Mouse (Mus musculus): ENCODE results near the gene H6pd. TPM values are rescaled to one million over a fixed set of nuclear protein-coding genes. Genes with fewer than 3 reads are reported as not detected.

The H6pd gene
- polyA plus RNA-seq, 1 experiment from 2014 or later = 38.3 TPM

DNA sequence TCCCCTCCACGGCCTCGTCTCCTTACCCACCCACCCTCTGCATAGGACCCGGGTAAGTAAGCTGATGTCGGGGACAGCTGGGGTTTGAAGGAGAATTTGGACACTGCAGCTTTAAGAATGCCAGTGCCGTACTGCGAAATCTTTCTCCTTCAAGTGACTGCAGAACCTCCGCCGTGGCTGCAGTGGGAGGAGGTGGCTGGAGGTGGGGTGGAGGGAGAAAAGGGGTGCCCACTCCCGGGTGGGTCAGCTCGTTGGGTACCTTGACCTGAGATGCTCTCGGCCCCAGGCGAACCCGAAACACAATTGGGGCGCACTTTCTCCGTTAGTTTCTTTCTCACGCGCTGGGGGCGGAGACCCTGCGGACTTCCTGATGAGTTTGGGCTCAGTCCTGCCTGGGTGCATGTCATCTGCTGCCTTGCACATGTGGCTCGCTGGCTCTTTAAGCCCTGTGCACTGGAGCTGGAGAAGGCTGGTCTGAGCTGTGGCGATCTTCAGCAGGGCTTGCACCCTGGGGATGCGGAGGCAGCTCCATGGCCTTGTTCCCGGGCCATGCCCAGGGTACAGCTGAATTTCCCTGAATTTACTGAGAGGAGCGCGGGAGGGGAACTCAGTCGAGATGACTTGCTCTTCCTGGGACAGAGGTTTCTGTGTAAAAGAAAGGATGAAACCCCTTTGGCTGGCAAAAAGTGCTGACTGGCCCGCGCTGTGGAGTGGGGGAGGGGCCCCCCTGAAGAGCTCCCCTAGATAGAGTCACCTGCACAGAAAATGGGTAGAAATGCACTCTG, 21.8 kb upstream of the H6pd start:
- peak overlapping the region; percentile 49 for H3K4me3 ChIP-seq (ENCODE audit: low read length)
- H3K27me3 ChIP-seq (ENCODE audit: control insufficient read depth, insufficient read depth, low read depth, low read length) = peaks cover 69% of the 10 kb centered on the region
- WGBS = 0% methylated on average over 28 of the region's 28 CpGs
- H3K27ac ChIP-seq (ENCODE audit: low read length) = no peak overlapping the region
- no peaks in the 10 kb centered on the region for H3K9me3 ChIP-seq (ENCODE audit: control insufficient read depth, low read length)
- peaks cover 11% of the 10 kb centered on the region for H3K4me1 ChIP-seq (replicated peaks; ENCODE audit: control insufficient read depth, insufficient read depth, low read length)
- H3K36me3 ChIP-seq (ENCODE audit: control insufficient read depth, insufficient read depth, low read length) = no peaks in the 10 kb centered on the region
- peak; percentile 58; the same call in 1 of the 2 replicates for ATAC-seq (ENCODE audit: low read depth)
- peak overlapping the region; percentile 37 for H3K9ac ChIP-seq (ENCODE audit: low read length)
- H3K4me2 ChIP-seq (ENCODE audit: low read depth, low read length) = peak overlapping the region; percentile 82

DNA sequence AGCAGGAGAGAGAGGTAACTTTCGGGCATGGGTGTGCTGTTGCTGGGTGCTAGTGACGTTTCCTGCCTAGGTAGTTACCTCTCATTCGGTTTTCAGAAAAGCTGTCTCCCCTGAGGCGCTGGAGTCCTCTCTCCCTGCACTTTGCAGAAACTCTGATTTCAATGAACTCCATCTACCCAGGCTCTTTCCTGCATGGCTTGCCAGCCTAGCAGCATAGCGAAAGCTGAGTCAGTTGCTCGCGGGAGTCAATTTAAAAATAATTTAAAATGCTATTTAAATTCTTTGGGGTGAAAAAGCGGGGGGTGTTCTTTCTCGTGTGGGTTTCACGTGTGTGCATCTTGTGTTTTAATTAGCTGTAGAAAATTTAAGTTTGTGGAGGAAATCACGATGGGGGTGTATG, 21.1 kb upstream of the H6pd start:
- Histone ChIP-seq H3K9ac (ENCODE audit: low read length) (no peak overlapping the region), H3K4me2 (ENCODE audit: low read depth, low read length) (peak overlapping the region; percentile 82), H3K9me3 (ENCODE audit: control insufficient read depth, low read length) (no peaks in the 10 kb centered on the region), H3K27ac (ENCODE audit: low read length) (no peak overlapping the region), H3K4me1 (replicated peaks; ENCODE audit: control insufficient read depth, insufficient read depth, low read length) (peaks cover 11% of the 10 kb centered on the region), H3K4me3 (ENCODE audit: low read length) (peak overlapping the region; percentile 49), H3K36me3 (ENCODE audit: control insufficient read depth, insufficient read depth, low read length) (no peaks in the 10 kb centered on the region), H3K27me3 (ENCODE audit: control insufficient read depth, insufficient read depth, low read depth, low read length) (peaks cover 66% of the 10 kb centered on the region)
- 4% methylated on average over 11 of the region's 11 CpGs for WGBS
- ATAC-seq (ENCODE audit: low read depth) = no peak

DNA sequence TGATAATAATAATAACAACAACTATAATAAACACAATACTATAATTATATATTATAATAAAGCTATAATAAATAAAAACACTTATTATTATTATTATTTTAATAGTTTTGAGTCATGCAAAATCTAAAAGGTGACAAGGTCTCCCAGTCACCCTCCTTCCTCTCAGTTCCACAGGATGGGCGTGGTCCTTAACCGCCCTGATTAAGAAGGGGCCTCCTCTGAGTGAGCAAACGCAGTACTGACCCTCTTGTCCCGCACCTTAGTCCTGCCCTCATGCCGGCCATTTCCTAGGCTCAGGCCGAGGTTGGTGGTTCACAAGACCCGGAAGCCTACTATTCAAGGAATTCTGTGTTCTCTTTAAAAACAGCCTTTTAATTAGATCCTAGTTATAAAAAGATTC, 14.7 kb upstream of the H6pd start:
- no peak overlapping the region for H3K4me3 ChIP-seq (ENCODE audit: low read length)
- no peak overlapping the region for H3K9ac ChIP-seq (ENCODE audit: low read length)
- H3K4me1 ChIP-seq (replicated peaks; ENCODE audit: control insufficient read depth, insufficient read depth, low read length) = no peaks in the 10 kb centered on the region
- H3K27ac ChIP-seq (ENCODE audit: low read length) = no peak overlapping the region
- 55% methylated on average over 7 of the region's 7 CpGs for WGBS
- no peak for ATAC-seq (ENCODE audit: low read depth)
- H3K36me3 ChIP-seq (ENCODE audit: control insufficient read depth, insufficient read depth, low read length) = no peaks in the 10 kb centered on the region
- no peaks in the 10 kb centered on the region for H3K9me3 ChIP-seq (ENCODE audit: control insufficient read depth, low read length)
- peaks cover 9% of the 10 kb centered on the region for H3K27me3 ChIP-seq (ENCODE audit: control insufficient read depth, insufficient read depth, low read depth, low read length)
- no peak overlapping the region for H3K4me2 ChIP-seq (ENCODE audit: low read depth, low read length)

DNA sequence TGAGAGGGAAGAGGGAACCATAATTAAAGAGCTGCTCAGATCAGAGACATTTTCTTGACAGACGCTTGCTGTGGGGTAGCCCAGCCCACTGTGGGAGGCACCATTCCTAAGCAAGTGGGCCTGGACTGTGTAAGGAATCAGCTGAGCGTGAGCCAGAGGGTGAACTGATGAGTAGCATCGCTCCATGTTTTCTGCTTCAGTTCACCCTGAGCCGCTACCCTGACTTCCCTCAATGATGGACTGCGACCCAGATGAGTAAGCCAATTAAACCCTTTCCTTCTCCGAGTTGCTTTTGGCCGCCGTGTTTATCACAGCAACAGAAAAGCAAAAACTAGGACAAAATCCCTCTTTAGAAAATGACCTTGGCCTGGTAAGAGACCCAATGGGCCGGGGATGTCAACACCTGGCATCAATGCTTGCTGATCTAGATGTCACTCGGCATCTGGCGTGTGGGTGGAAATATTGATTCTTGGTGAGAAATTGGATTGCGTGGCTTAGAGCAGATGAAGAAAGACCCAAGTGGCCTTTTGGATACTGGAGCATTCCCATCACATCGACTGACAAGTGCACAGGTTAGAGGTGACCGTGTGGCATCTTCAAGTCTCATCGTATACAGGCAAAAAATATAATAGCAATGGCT, 11.0 kb upstream of the H6pd start:
- no peaks in the 10 kb centered on the region for H3K27me3 ChIP-seq (ENCODE audit: control insufficient read depth, insufficient read depth, low read depth, low read length)
- no peak overlapping the region for H3K4me2 ChIP-seq (ENCODE audit: low read depth, low read length)
- no peak for ATAC-seq (ENCODE audit: low read depth)
- WGBS = 88% methylated on average over 15 of the region's 15 CpGs
- no peak overlapping the region for H3K27ac ChIP-seq (ENCODE audit: low read length)
- no peak overlapping the region for H3K4me3 ChIP-seq (ENCODE audit: low read length)
- H3K9me3 ChIP-seq (ENCODE audit: control insufficient read depth, low read length) = no peaks in the 10 kb centered on the region
- H3K36me3 ChIP-seq (ENCODE audit: control insufficient read depth, insufficient read depth, low read length) = no peaks in the 10 kb centered on the region
- no peaks in the 10 kb centered on the region for H3K4me1 ChIP-seq (replicated peaks; ENCODE audit: control insufficient read depth, insufficient read depth, low read length)
- no peak overlapping the region for H3K9ac ChIP-seq (ENCODE audit: low read length)

DNA sequence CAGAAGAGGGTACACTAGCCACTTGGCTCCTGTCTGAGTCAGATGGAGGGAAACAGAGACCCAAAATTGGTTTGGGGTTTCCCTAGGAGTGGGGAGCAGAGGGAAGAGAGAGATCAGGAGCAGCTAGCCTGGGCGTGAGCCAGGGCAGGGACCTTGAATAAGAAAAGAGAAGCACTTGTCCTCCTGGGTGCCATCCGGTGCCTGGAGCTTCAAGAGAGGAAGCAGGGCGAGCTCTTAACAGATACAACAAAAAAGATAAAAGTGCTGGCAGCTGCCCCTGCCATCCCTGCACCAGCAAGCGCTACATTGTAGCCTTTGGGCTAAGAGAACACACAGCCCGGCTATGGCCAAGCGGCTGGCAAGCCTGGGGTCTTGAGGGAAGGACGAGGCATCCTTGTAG, 6.6 kb upstream of the H6pd start:
- no peak for ATAC-seq (ENCODE audit: low read depth)
- H3K9me3 ChIP-seq (ENCODE audit: control insufficient read depth, low read length) = no peaks in the 10 kb centered on the region
- no peaks in the 10 kb centered on the region for H3K27me3 ChIP-seq (ENCODE audit: control insufficient read depth, insufficient read depth, low read depth, low read length)
- H3K4me3 ChIP-seq (ENCODE audit: low read length) = no peak overlapping the region
- WGBS = 68% methylated on average over 7 of the region's 7 CpGs
- H3K27ac ChIP-seq (ENCODE audit: low read length) = no peak overlapping the region
- H3K36me3 ChIP-seq (ENCODE audit: control insufficient read depth, insufficient read depth, low read length) = no peaks in the 10 kb centered on the region
- H3K4me1 ChIP-seq (replicated peaks; ENCODE audit: control insufficient read depth, insufficient read depth, low read length) = peaks cover 4% of the 10 kb centered on the region
- H3K4me2 ChIP-seq (ENCODE audit: low read depth, low read length) = no peak overlapping the region
- no peak overlapping the region for H3K9ac ChIP-seq (ENCODE audit: low read length)

DNA sequence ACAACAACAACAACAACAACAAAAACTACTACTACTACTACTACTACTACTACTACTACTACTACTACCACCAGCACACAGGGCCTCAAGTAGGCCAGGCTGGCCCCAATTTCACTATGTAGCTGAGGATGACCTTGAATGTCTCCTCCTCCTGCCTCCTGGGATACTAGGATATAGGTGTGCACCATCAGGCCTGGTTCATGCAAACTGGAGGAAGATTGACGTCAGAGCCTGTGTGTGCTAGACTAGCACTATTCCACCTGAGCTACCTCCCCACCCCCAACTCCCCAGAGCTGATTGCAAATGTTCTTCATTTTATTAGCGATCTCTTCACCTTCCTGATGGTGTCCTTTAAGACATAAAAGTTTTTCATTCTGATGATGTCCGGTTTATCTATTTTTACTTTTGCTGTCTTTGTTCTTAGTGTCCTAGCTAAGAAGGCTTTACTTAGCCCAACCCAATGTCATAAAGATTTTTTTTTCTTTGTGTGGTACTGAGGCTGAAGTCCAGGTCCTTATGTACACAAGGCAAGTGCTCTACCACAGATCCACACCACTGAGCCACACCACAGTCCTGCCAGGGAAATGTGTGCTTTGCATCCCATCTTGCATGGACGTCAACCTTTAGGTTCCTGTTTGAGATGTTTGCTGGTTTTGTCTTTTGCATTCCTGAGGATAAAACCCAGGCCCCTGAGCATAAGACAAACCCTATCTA, 5.7 kb upstream of the H6pd start:
- Histone ChIP-seq H3K9me3 (ENCODE audit: control insufficient read depth, low read length) (no peaks in the 10 kb centered on the region), H3K4me2 (ENCODE audit: low read depth, low read length) (no peak overlapping the region), H3K27me3 (ENCODE audit: control insufficient read depth, insufficient read depth, low read depth, low read length) (no peaks in the 10 kb centered on the region), H3K4me3 (ENCODE audit: low read length) (no peak overlapping the region), H3K36me3 (ENCODE audit: control insufficient read depth, insufficient read depth, low read length) (no peaks in the 10 kb centered on the region), H3K9ac (ENCODE audit: low read length) (no peak overlapping the region), H3K4me1 (replicated peaks; ENCODE audit: control insufficient read depth, insufficient read depth, low read length) (peaks cover 6% of the 10 kb centered on the region), H3K27ac (ENCODE audit: low read length) (no peak overlapping the region)
- no peak for ATAC-seq (ENCODE audit: low read depth)
- WGBS = 79% methylated on average over 4 of the region's 4 CpGs

DNA sequence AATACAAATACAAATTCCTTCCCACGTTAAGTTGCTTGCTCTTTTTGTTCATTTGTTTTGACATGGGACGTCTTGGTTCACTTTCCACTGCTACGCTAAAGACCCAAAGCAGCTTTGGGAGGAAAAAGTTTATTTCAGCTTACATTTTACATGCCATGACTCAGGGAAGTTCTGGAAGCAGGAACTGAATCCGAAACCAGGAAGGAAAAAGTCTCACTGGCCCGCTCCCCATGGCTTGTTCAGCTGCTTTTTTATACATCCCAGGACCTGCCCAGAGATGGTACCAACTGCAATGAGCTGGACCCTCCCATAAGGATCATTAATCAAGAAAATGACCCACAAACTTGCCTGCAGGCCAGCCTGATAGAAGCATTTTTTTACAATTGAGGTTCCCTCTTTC, 5.0 kb upstream of the H6pd start:
- WGBS = 60% methylated on average over 5 of the region's 5 CpGs
- Histone ChIP-seq H3K9ac (ENCODE audit: low read length) (no peak overlapping the region), H3K4me3 (ENCODE audit: low read length) (no peak overlapping the region), H3K27me3 (ENCODE audit: control insufficient read depth, insufficient read depth, low read depth, low read length) (no peaks in the 10 kb centered on the region), H3K27ac (ENCODE audit: low read length) (no peak overlapping the region), H3K4me2 (ENCODE audit: low read depth, low read length) (no peak overlapping the region), H3K4me1 (replicated peaks; ENCODE audit: control insufficient read depth, insufficient read depth, low read length) (peaks cover 11% of the 10 kb centered on the region), H3K36me3 (ENCODE audit: control insufficient read depth, insufficient read depth, low read length) (no peaks in the 10 kb centered on the region), H3K9me3 (ENCODE audit: control insufficient read depth, low read length) (no peaks in the 10 kb centered on the region)
- ATAC-seq (ENCODE audit: low read depth) = no peak

DNA sequence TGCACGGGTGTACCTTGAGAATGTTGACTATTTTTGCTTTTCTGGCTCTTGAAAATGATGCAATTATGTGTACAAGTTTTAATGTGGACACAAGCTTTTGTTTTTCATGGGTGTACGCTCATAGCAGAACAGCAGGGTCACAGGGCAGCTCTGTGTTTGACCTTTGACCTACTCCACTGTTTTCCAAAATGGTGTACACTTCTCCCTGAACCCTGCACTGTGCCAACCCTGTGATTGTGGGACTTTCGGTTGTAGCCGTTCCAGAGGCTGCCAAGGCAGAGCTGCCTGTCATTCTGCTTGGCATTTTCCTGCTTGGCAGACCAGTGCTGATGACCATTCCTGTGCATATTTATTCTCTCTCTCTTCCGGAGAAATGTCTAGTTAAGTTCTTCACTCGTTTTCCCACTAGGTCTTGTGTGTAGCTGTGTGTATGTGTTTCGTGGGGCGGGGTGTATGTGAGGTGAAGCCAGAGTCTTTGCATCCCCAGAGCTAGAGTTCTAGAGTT, 4.4 kb upstream of the H6pd start:
- peaks cover 11% of the 10 kb centered on the region for H3K4me1 ChIP-seq (replicated peaks; ENCODE audit: control insufficient read depth, insufficient read depth, low read length)
- H3K4me3 ChIP-seq (ENCODE audit: low read length) = no peak overlapping the region
- no peaks in the 10 kb centered on the region for H3K27me3 ChIP-seq (ENCODE audit: control insufficient read depth, insufficient read depth, low read depth, low read length)
- H3K36me3 ChIP-seq (ENCODE audit: control insufficient read depth, insufficient read depth, low read length) = no peaks in the 10 kb centered on the region
- ATAC-seq (ENCODE audit: low read depth) = no peak
- no peak overlapping the region for H3K4me2 ChIP-seq (ENCODE audit: low read depth, low read length)
- 86% methylated on average over 8 of the region's 8 CpGs for WGBS
- no peaks in the 10 kb centered on the region for H3K9me3 ChIP-seq (ENCODE audit: control insufficient read depth, low read length)
- H3K27ac ChIP-seq (ENCODE audit: low read length) = no peak overlapping the region
- no peak overlapping the region for H3K9ac ChIP-seq (ENCODE audit: low read length)

DNA sequence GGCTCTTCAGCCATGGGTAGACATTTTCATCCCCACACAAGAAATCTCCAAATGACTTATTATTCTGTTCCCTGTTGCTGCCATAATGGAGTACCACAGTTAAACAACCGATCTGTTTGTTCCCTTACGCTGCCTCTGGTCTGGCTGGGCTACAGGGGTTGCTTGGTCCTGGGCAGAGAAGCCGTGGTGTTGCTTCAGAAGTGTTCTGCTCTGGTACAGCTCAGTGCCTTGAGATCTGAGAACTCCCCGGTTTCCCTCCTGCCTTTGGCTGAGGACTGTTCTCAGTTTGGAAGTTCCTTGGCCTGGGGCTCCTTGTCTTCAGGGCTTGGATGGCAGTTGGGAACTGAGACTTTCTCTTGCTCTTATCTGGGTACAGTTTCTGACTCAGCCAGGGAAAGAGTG, 3.5 kb upstream of the H6pd start:
- no peak overlapping the region for H3K27ac ChIP-seq (ENCODE audit: low read length)
- H3K4me1 ChIP-seq (replicated peaks; ENCODE audit: control insufficient read depth, insufficient read depth, low read length) = peaks cover 14% of the 10 kb centered on the region
- 59% methylated on average over 4 of the region's 4 CpGs for WGBS
- ATAC-seq (ENCODE audit: low read depth) = no peak
- H3K4me2 ChIP-seq (ENCODE audit: low read depth, low read length) = no peak overlapping the region
- H3K36me3 ChIP-seq (ENCODE audit: control insufficient read depth, insufficient read depth, low read length) = no peaks in the 10 kb centered on the region
- H3K27me3 ChIP-seq (ENCODE audit: control insufficient read depth, insufficient read depth, low read depth, low read length) = no peaks in the 10 kb centered on the region
- no peak overlapping the region for H3K9ac ChIP-seq (ENCODE audit: low read length)
- H3K9me3 ChIP-seq (ENCODE audit: control insufficient read depth, low read length) = no peaks in the 10 kb centered on the region
- H3K4me3 ChIP-seq (ENCODE audit: low read length) = no peak overlapping the region
